Mouse (Mus musculus) erythroblast, embryonic 14.5 days (primary cell): ENCODE data around the gene Klrk1.

Source experiments
- GATA1 ChIP-seq: IDR thresholded peaks from 2 replicates; pipeline ENCODE4 v1.6.1; 2012; ENCODE audit warnings: low read length, inconsistent platforms, mixed read lengths
- TAL1 ChIP-seq: IDR thresholded peaks from 3 replicates; pipeline ENCODE4 v1.6.1; 2012; ENCODE audit warnings: low read length, inconsistent platforms, mixed read lengths

GRCm38 (mm10) chr6:129575315-129575714, 48.3 kb downstream of the Klrk1 start:
- no peak for TF ChIP-seq TAL1
- no peak for TF ChIP-seq GATA1
